Mouse (Mus musculus) cerebellum, adult 18-20 months (tissue): ENCODE results near the gene Cdc42ep4.

Source experiments
- DNase-seq, 2 experiments: peaks; one replicate each; pipeline ENCODE4 v3.0.0; 2021

Gene Cdc42ep4

GRCm38 (mm10) chr11:113751484-113752084 is at the start of gene Cdc42ep4:
Gene Cdc42ep4, minus strand, starts transcription at chr11:113751881.
- peak; percentile 56 to 66 for DNase-seq

GRCm38 (mm10) chr11:113800026-113800425 is 48.3 kb upstream of the Cdc42ep4 start:
- no peak for DNase-seq

GRCm38 (mm10) chr11:113799041-113799447 is 47.4 kb upstream of the Cdc42ep4 start:
- DNase-seq: no peak

DNA sequence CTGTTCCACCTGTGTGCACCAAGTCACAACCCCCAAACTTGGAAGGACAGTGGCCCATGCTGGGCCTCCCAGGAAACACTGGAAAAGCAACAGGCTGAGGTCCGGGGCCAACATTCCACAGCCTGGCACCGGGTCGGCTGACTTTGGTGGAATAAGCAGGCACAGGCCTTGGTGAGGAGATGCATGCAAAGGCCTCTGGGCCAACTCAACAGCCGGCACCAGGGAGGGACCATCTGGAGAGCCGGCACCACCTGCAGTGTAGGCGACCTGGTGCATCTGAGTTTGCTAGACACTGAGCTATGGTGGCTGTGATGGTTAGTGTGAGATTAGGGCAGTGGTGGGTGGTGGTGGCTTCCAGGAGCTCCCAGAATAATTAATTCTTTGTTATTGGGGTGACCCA is 46.3 kb upstream of the Cdc42ep4 start:
- DNase-seq: peak; percentile 93 to 95

- DNase-seq: peak in 1 of 2 experiments; percentile 22
Measured at GRCm38 (mm10) chr11:113797014-113797983, 45.6 kb upstream of the Cdc42ep4 start.

DNA sequence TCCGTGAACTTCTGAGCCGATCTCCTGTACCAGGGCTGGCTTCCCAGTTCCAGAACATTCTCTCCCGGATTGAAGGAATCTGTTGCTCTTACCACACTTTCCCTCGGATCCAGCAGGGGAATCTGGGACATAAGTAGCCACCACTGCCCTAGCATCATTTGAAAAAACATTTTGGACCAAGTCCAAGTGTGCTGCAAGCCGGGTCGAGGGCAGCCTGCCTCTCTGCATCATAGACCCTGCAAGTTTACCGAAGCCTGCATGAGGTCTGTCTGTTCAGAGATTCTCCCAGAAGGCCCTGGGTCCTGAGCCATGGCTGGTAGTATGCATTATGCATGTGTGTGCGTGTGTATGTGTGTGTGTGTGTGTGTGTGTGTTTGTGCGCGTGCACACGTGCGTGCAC is 44.2 kb upstream of the Cdc42ep4 start:
- no peak for DNase-seq

DNA sequence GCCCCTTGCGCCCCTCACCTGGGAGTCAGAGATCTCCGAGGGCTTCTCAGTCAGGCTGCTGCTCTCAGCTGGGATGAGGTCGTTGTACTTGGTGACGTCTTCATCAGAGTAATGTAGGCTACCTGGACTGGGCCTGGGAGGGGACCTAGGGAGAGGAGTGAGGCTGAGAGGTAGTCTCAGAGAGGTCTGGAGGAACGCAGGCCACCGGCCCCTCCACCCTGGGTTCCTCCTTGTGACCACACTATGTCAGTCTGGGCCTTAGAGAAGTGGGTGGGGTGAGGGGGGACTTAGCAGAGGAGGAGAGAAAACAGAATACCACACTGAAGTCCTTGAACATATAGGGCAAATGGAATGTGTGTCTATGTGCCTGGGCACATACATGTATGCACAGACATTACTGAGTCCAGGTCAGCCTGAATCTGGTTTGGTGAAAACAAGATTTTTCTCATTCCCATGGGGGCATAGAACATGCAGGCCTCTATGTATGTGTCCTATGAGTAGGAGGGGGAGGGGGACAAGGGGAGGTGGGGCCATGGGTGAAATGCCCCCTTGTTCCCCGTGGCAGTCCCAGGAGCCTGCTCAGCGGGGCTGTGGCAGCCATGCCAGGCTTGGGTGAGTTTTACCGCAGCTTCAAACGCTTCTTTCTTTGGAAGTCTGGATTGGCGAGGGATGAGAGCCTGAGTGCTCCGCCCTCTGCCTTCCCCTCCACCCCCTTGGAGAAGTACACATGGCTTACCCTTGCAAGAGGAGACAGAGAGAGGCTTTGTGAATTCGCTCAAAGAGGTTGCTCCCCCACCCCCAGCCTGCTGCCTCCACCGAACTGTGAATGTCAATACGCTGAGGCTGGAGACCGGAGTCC is 39.9 kb upstream of the Cdc42ep4 start:
- DNase-seq: peak in 1 of 2 experiments; percentile 38

GRCm38 (mm10) chr11:113789101-113789500 is 37.4 kb upstream of the Cdc42ep4 start:
- DNase-seq: no peak

DNA sequence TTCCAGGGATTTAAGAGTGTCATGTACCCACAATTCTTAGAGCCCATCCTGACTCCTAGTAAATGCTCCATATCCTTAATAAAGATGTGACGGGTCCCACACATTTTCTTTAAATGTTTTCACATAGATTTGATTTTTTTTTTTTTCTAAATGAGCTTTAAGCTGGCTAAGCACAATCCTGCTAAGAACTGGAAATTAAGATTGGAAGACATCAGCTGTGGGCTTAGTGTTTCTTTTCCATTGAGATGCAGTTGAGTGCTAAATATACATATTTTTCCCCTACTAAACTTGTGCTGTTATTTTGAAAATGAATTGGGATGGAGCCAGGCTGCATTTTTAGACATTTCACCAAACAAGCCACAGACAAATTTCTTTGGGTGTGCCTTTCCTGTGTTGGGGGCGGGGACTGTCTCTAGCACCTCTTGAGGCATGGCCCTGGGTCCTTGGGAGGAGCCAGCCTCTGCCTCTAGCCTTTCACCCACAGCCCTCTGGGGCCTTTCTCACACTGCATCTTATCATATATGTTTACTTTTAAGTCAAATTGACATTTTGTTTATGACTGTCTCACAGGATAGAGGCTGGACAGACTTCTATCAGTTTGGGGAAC is 36.6 kb upstream of the Cdc42ep4 start:
- DNase-seq: no peak

- DNase-seq: no peak
Measured at GRCm38 (mm10) chr11:113787432-113788182, 35.9 kb upstream of the Cdc42ep4 start.

DNA sequence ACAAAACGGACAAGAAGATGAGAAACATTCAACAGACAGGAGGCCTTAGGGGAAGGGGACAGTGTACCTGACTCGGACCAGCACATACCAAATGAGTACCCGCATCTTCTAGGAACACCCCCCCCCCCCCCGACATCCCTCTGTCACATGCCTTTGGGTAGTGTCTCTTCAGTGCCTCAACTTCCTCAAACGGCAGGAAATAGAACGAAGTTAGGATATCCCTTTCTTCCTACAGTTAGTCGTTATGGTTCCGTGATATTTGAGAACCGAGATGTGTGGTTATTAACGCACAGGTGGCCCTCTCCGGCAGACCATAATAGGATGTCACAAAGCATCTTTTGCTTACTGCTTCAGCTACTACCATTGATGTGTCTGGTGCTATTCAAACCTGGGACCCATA is 35.3 kb upstream of the Cdc42ep4 start:
- no peak for DNase-seq

GRCm38 (mm10) chr11:113786395-113786794 is 34.7 kb upstream of the Cdc42ep4 start:
- no peak for DNase-seq

GRCm38 (mm10) chr11:113785406-113786171 is 33.9 kb upstream of the Cdc42ep4 start:
- DNase-seq: peak in 1 of 2 experiments; percentile 31

DNA sequence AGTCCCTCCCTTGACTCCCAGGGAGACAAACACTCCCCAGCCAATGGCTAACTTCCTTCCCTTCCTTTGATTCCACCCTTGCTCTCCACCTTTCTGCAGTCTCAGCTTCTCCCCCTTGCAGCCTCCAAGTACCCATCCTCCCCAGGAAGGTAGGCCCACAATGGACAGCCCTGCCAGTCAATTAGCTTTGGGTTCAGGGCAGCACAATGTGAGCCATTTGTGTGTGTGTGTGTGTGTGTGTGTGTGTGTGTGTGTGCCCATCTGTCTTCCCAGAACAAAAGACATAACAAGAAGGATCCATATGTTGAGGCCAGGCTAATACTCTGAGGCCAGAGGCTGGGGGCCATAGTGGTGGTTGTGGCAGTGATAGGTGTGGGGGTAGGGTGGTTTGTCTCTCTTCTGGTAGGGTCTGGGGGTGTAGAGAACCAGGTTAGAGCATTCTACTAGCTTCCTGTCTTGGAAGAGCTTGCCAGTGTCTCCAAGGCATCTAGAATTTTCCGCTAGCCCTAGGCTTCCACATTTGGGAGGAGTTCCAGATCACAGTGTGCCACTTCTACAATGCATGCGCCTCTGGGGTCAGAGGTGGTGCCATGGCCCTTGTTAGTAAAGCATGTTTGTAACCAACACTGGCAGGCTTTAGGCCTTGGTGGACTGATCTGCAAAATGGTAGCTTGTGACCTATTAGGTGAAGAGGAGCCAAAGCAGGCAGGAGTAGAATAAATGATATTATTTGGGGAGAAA is 33.1 kb upstream of the Cdc42ep4 start:
- no peak for DNase-seq

DNA sequence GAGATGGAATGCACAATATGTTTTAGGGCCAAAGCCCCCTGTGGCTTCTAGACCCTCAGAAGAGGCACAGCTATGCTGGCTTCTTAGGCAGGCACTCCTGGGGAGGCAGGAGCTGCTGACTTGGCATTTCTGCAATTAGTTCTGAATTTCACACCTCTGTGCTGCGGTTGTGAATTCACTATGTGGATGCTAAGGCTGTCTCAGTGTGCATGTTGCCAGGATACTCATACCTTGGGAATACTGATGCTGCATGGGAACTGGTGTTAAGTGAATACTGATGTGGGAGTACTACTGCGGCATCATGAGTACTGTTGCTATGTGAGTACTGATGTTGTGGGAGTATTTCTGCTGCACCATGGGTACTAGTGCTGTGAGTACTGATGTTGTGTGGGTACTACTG is 30.8 kb upstream of the Cdc42ep4 start:
- DNase-seq: no peak

DNA sequence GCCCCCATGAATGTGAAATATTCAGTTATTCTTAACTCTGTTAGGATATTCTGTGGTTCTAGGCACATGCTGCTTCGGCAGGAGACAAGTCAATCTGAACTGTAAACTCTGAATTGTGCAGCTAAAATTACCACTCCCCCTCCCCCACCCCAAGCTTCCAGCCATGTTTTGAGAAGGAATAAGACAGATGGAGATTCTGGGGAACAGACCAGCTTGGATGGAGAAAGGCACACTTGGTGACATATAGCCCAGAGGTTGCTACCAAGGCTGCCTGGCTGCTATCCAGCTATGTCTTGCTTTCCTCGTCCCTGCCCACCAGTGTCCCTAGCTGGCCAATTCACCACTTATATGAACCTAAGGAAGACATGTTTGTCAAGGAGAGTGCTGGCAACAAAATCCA is 30.3 kb upstream of the Cdc42ep4 start:
- no peak for DNase-seq

GRCm38 (mm10) chr11:113779680-113780041 is 28.0 kb upstream of the Cdc42ep4 start:
- DNase-seq: no peak

DNA sequence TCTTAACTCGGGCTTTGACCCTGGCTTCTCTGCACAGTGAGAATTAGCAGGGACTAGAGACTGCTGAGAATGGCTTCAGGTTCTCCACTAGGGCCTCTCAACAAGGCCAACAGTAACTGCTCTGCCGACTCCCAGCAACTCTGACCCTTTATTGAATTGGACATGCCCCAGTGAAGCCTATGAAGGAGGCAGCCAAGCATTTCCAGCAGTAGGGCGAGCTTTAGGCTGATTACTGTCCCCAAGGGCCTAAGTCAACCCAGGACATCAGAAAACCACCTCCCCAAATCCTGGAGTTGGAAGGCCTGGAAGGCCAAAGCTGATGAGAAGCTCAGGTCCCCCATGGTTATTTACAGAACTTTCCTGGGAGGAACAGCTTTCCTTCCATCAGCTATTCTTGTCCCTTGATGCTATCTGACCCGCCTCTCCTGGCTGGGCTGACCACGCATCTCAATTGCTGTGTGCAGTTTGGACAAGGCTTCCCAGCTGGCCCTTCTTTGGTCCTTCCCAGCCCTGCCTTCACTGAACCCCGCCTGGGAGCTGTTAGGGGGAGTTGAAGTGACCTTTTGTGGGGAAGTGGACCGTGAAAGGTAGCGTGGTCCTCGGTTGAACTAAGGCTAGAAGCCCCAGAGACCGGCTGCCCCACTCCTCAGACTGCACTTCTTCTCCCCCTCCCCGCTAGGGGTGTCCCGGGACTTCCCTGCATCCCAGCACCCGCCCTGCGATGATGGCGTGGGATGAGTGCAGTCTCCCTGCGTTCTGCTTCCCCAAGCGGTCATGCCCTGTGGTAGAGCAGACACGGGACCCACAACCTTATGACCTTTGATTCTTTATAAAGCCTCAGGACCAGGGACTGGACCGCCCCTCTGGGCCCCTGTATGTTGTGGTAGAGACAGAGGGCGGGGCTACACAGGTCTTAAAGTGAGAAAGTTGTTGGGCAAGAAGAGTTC is 27.3 kb upstream of the Cdc42ep4 start:
- DNase-seq: no peak

GRCm38 (mm10) chr11:113777878-113778464 is 26.3 kb upstream of the Cdc42ep4 start:
- no peak for DNase-seq
